Mouse (Mus musculus): Measurements from ENCODE around the gene Dppa3. TPM values are rescaled to one million over a fixed set of nuclear protein-coding genes. Genes with fewer than 3 reads are reported as not detected.

Gene Dppa3
- polyA plus RNA-seq, 1 experiment: not detected

DNA sequence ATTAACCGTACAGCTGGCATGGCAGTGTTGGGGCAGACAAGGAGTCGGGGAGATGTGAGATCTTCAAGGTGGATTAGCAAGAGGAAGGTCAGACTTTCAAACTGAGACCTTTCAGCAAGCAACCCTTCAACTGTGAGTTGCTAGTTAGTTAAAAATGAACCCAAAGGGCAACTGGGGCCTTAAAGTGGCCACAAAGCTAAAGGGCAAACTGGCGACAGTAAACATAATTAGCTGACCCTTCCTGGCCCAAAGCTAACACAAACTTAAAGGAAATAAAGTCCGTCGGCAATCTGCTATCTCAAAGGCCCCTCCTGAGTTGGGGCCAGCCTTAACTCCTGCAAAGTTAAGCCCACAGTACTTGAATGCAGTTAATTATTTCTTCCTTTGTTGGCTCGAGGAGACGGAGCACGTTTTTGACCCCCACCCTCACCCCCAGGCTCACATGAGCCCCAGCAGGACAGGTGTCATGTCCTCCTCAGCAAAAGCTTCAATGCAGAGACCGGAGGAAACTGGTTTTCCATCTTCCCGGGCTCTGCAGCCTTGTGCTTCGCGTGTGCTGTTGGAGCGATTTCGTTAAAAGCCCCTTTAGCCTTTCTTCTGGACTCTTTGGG is 37.5 kb downstream of the Dppa3 start:
- no peak for DNase-seq (ENCODE audit: extremely low spot score in 1 of 2, low spot score in 1 of 2)

DNA sequence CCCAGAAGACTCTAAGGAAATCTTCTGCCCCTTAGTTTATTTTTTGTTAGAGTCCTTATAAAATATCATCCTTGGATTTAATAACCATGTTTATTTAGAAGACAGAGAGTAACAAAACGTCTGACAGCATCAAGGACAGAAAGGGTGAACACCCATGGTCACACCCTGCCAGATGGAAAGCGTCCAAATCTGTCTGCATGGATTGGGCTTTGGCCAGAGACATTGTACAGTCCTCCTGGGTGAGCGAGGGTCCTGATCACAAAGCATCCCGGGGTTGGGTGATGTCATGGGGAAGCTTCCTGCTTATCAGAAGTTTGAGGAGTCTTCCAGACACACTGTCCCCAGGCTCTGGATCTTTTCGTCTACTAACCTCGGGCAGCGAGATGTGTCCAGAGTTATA is 39.7 kb downstream of the Dppa3 start:
- DNase-seq (ENCODE audit: extremely low spot score in 1 of 2, low spot score in 1 of 2): no peak

DNA sequence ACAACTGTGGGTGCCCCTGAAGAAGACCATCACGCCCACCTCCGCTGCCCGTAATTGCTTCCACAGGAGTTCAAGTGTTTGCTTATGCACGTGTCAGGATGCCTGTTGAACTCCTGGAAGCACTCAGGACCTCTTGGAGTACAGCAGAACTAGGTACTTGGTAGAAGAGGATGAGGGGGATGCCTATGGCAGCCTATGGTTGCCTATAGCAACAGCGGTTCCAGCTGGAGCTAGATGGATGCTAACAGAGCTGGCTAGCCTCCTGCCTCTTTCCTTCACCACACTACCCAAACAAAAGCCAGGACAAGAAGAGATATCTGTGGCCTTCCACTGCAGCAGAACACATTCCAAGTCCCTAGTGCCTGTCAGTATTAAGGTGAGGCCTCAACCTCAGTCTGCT is 41.5 kb downstream of the Dppa3 start:
- no peak for DNase-seq (ENCODE audit: extremely low spot score in 1 of 2, low spot score in 1 of 2)

DNA sequence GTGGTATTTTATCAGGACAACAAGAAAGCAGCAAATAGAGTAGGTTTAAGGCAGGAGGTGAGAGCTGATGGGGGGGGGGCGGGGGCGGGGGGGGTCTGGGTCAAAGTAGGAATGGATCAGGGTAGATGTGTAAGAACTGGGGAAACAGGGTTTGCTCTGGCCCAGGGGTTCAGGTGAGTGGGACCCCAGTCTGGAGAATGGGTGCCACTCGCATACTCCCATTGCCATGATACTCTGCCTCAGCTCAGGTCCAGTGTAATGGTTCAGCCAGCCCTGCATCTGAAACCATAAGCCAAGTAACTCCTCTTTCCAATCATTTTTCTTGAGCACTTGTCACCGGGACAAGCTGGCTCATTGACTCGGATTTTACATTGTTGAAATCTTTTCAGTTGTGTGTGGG is 42.6 kb downstream of the Dppa3 start:
- no peak for DNase-seq (ENCODE audit: extremely low spot score in 1 of 2, low spot score in 1 of 2)

DNA sequence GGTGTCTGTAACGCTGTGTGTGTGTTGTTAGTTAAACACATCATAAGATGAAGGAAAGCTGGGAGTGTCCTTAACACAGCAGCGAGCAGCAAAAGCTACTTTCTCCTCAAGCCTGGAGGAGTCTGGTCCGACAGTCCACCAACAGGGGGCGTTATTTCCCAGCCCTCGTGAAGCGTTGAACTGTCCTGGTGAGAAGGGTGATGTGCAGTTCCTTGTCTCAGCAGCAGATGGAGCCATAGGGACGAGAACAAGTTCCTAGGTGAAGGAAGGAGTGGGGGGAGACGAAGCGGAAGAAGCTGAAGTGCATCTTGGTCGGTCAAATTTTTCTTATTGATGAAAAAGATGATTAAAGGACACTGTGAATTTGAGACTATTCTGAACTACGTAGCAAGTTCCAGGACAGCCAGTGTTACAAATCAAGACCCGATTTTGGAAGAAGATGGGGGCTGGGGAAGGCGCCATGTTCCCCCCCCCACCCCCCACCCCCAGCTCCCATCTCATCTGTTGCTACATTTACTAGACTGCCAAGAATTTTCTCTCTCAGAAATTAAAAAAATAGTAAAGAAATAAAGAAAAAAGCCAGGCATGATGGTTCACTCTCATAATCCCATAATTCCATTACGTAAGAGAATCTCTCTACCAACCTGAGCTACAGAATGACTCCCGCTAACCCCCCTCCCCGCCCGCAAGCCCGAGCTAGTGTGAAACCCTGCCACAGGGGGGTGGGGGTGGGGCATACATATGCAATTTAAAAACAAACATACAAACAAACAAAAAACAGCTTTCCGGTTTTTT is 43.4 kb downstream of the Dppa3 start:
- peak; percentile 96 to 100 for DNase-seq (ENCODE audit: extremely low spot score in 1 of 2, low spot score in 1 of 2)

DNA sequence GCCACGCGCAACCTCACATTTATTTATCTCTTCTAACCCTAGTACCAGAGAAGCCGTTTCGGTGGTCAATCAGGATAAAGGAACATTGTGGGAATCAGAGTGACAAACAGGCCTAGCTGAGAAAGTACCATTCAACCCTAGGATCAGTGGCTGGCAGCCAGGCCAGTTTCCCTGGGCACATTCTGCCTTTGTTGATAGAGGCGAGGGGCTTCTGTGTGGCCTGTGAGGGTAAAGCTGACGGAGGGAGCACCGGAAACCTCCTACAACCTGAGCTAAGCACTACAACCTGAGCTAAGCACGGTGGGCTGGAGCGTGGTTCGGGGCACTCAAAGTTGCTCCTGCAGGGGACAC is 44.0 kb downstream of the Dppa3 start:
- DNase-seq (ENCODE audit: extremely low spot score in 1 of 2, low spot score in 1 of 2): no peak

DNA sequence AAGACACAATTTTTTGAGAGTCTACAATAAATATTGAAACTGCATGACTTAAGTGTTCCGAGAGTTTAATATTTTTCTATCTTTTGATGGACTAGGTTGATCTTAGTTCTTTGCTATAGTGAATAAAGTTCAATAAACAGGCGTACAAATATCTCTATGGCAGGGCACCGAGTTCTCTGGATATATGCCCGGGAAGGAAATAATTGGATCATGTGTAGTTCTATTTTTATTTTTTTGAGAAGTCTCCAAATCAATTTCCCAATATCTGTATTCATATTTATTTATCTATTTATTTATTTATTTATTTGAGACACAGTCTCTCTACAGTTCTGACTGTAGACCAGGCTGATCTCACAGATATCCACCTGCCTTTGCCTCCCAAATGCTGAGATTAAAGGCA is 44.6 kb downstream of the Dppa3 start:
- DNase-seq (ENCODE audit: extremely low spot score in 1 of 2, low spot score in 1 of 2): no peak

DNA sequence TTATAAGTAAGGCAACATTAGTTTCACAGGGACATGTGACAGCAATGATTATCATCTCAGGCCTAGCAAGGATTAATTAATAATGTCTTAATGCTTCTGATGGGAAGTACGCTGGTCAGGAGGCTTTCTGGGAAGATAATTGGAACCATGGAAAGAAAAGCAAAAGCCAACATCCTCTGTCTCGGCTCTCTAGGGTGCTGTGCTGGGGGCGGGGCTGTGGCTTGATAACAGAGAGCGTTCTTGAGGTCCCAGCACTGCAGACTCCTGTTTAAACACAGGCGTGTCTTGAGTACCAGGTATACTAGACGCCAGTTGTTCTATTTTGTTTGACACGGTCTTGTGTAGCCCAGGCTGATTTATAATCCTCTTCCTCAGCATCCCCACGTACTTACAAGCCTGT is 46.5 kb downstream of the Dppa3 start:
- no peak for DNase-seq (ENCODE audit: extremely low spot score in 1 of 2, low spot score in 1 of 2)

Other genes starting within 250 kb of the Dppa3 start
- 51.2 and 54.9 TPM in 2 replicates for gene Rimklb, start 127.6 kb upstream of the Dppa3 start, polyA plus RNA-seq (2012; rRNA removed)
- 0.90 and 3.5 TPM in 2 replicates for gene Mfap5, start 120.6 kb upstream of the Dppa3 start, polyA plus RNA-seq (2012; rRNA removed)
- gene Aicda, start 72.6 kb upstream of the Dppa3 start, polyA plus RNA-seq (2012; rRNA removed): not detected in 2 replicates
- 3.3 and 5.5 TPM in 2 replicates for gene Apobec1, start 24.0 kb upstream of the Dppa3 start, polyA plus RNA-seq (2012; rRNA removed)
- not detected in 2 replicates for gene Gdf3, start 16.3 kb upstream of the Dppa3 start, polyA plus RNA-seq (2012; rRNA removed)
- gene Nanog, start 81.1 kb downstream of the Dppa3 start, polyA plus RNA-seq (2012; rRNA removed): 0.06 TPM in 1 of 2 replicates, not detected in the other
- gene Slc2a3, start 175.2 kb downstream of the Dppa3 start, polyA plus RNA-seq (2012; rRNA removed): 101 and 105 TPM in 2 replicates
- gene Foxj2, start 193.5 kb downstream of the Dppa3 start, polyA plus RNA-seq (2012; rRNA removed): 16.4 and 17.0 TPM in 2 replicates
- 1.0 and 1.6 TPM in 2 replicates for gene C3ar1, start 229.8 kb downstream of the Dppa3 start, polyA plus RNA-seq (2012; rRNA removed)
- 134 and 142 TPM in 2 replicates for gene Necap1, start 248.1 kb downstream of the Dppa3 start, polyA plus RNA-seq (2012; rRNA removed)

Data from frontal cortex, adult 2 months (tissue).